Mouse (Mus musculus): Measurements from ENCODE around the gene Uhrf2. TPM values are rescaled to one million over a fixed set of nuclear protein-coding genes. Genes with fewer than 3 reads are reported as not detected.

The Uhrf2 gene
- total RNA-seq, 2 experiments from 2014 or later, result 15.7 to 23.4 TPM

- DNase-seq, result no peak
These were observed 20.3 kb downstream of the Uhrf2 start for GRCm38 (mm10) chr19:30050584-30050983.

- DNase-seq, result no peak
These were observed 21.2 kb downstream of the Uhrf2 start for GRCm38 (mm10) chr19:30051479-30051878.

GRCm38 (mm10) chr19:30054218-30054617, 23.9 kb downstream of the Uhrf2 start:
- no peak for DNase-seq

GRCm38 (mm10) chr19:30065797-30066196, 35.5 kb downstream of the Uhrf2 start:
- DNase-seq, result no peak

- no peak for DNase-seq
These were observed 59.9 kb downstream of the Uhrf2 start for GRCm38 (mm10) chr19:30090163-30090562.

- DNase-seq, result no peak
These were observed 61.5 kb downstream of the Uhrf2 start for GRCm38 (mm10) chr19:30091644-30092295.

- no peak for DNase-seq
These were observed 65.9 kb downstream of the Uhrf2 start for GRCm38 (mm10) chr19:30096186-30096585.

GRCm38 (mm10) chr19:30097039-30097438, 66.7 kb downstream of the Uhrf2 start:
- DNase-seq, result no peak

GRCm38 (mm10) chr19:30100571-30100970, 70.3 kb downstream of the Uhrf2 start:
- no peak for DNase-seq

- DNase-seq, result no peak
These were observed 72.3 kb downstream of the Uhrf2 start for GRCm38 (mm10) chr19:30102620-30103019.

- DNase-seq, result no peak
These were observed 74.9 kb downstream of the Uhrf2 start for GRCm38 (mm10) chr19:30105045-30105842.

- DNase-seq, result no peak
These were observed 77.0 kb downstream of the Uhrf2 start for GRCm38 (mm10) chr19:30107221-30107845.

- DNase-seq, result no peak
These were observed 78.3 kb downstream of the Uhrf2 start for GRCm38 (mm10) chr19:30108616-30109015.

GRCm38 (mm10) chr19:30109122-30109521, 78.8 kb downstream of the Uhrf2 start:
- DNase-seq, result no peak

GRCm38 (mm10) chr19:30111421-30111820, 81.1 kb downstream of the Uhrf2 start:
- DNase-seq, result no peak

GRCm38 (mm10) chr19:30112961-30113688, 82.8 kb downstream of the Uhrf2 start:
- no peak for DNase-seq

- peak; percentile 16 for DNase-seq
These were observed 84.7 kb downstream of the Uhrf2 start for GRCm38 (mm10) chr19:30114919-30115441.

GRCm38 (mm10) chr19:30115606-30116005, 85.3 kb downstream of the Uhrf2 start:
- no peak for DNase-seq

- no peak for DNase-seq
These were observed 86.9 kb downstream of the Uhrf2 start for GRCm38 (mm10) chr19:30117241-30117640.

GRCm38 (mm10) chr19:30117775-30118174, 87.5 kb downstream of the Uhrf2 start:
- no peak for DNase-seq

- no peak for DNase-seq
These were observed 88.3 kb downstream of the Uhrf2 start for GRCm38 (mm10) chr19:30118344-30119312.

All from gastrocnemius, postnatal 10 days (tissue).